Mouse (Mus musculus): ENCODE data around the gene Aifm1.

Aifm1 gene

GRCm38 (mm10) chrX:48513166-48513807, at the start of gene Aifm1:
Gene Aifm1 (minus strand): TSS chrX:48513563.
- peak; percentile 88 for DNase-seq (ENCODE audit: low spot score)

- peak; percentile 63 for DNase-seq (ENCODE audit: low spot score)
Measured at GRCm38 (mm10) chrX:48532175-48532574, 18.8 kb upstream of the Aifm1 start.

- DNase-seq (ENCODE audit: low spot score): no peak
Measured at GRCm38 (mm10) chrX:48526435-48526834, 13.1 kb upstream of the Aifm1 start.

- no peak for DNase-seq (ENCODE audit: low spot score)
Measured at GRCm38 (mm10) chrX:48525866-48526265, 12.5 kb upstream of the Aifm1 start.

GRCm38 (mm10) chrX:48525332-48525731, 12.0 kb upstream of the Aifm1 start:
- no peak for DNase-seq (ENCODE audit: low spot score)

- no peak for DNase-seq (ENCODE audit: low spot score)
Measured at GRCm38 (mm10) chrX:48523512-48523911, 10.1 kb upstream of the Aifm1 start.

GRCm38 (mm10) chrX:48521651-48522050, 8.3 kb upstream of the Aifm1 start:
- no peak for DNase-seq (ENCODE audit: low spot score)

GRCm38 (mm10) chrX:48519549-48520085, 6.3 kb upstream of the Aifm1 start:
- no peak for DNase-seq (ENCODE audit: low spot score)

GRCm38 (mm10) chrX:48518808-48519548, 5.6 kb upstream of the Aifm1 start, which contains the start of gene Rab33a:
Gene Rab33a (plus strand): TSS chrX:48519285.
- no peak for DNase-seq (ENCODE audit: low spot score)

GRCm38 (mm10) chrX:48518211-48518807, 4.9 kb upstream of the Aifm1 start:
- no peak for DNase-seq (ENCODE audit: low spot score)

GRCm38 (mm10) chrX:48513824-48514223, 461 bp upstream of the Aifm1 start:
- DNase-seq (ENCODE audit: low spot score): peak; percentile 44

- no peak for DNase-seq (ENCODE audit: low spot score)
Measured at GRCm38 (mm10) chrX:48493763-48494162, 19.6 kb downstream of the Aifm1 start.

GRCm38 (mm10) chrX:48481687-48482086, 31.7 kb downstream of the Aifm1 start:
- no peak for DNase-seq (ENCODE audit: low spot score)

- DNase-seq (ENCODE audit: low spot score): no peak
Measured at GRCm38 (mm10) chrX:48481095-48481494, 32.3 kb downstream of the Aifm1 start.

GRCm38 (mm10) chrX:48467355-48467946, 45.9 kb downstream of the Aifm1 start:
- DNase-seq (ENCODE audit: low spot score): no peak

GRCm38 (mm10) chrX:48466174-48466573, 47.2 kb downstream of the Aifm1 start:
- no peak for DNase-seq (ENCODE audit: low spot score)

GRCm38 (mm10) chrX:48464436-48464835, 48.9 kb downstream of the Aifm1 start:
- no peak for DNase-seq (ENCODE audit: low spot score)

GRCm38 (mm10) chrX:48463636-48464035, 49.7 kb downstream of the Aifm1 start:
- no peak for DNase-seq (ENCODE audit: low spot score)

- DNase-seq (ENCODE audit: low spot score): no peak
Measured at GRCm38 (mm10) chrX:48462754-48463507, 50.4 kb downstream of the Aifm1 start, which contains the start of gene Elf4. Gene Elf4 (minus strand): TSS chrX:48463132.

- DNase-seq (ENCODE audit: low spot score): no peak
Measured at GRCm38 (mm10) chrX:48462297-48462696, 51.1 kb downstream of the Aifm1 start.

- DNase-seq (ENCODE audit: low spot score): no peak
Measured at GRCm38 (mm10) chrX:48461006-48461405, 52.4 kb downstream of the Aifm1 start.

GRCm38 (mm10) chrX:48460496-48460895, 52.9 kb downstream of the Aifm1 start:
- no peak for DNase-seq (ENCODE audit: low spot score)
